Mouse (Mus musculus): Measurements from ENCODE around the gene Wnt1. TPM values are rescaled to one million over a fixed set of nuclear protein-coding genes. Genes with fewer than 3 reads are reported as not detected.
"Not testable (repeated sequence)": the region's sequence is repeated elsewhere in the genome, so short reads cannot be mapped to it uniquely, and the experiment has no call there.

Wnt1 gene
- total RNA-seq, 2 experiments from 2014 or later: not detected

- peak; percentile 92 to 93 for DNase-seq (ENCODE audit: low spot score in 2 of 2)
Observed at GRCm38 (mm10) chr15:98804054-98804453, 14.4 kb downstream of the Wnt1 start.

GRCm38 (mm10) chr15:98805324-98806040 lies 15.8 kb downstream of the Wnt1 start:
- DNase-seq (ENCODE audit: low spot score in 2 of 2): peak; percentile 80 to 84

DNA sequence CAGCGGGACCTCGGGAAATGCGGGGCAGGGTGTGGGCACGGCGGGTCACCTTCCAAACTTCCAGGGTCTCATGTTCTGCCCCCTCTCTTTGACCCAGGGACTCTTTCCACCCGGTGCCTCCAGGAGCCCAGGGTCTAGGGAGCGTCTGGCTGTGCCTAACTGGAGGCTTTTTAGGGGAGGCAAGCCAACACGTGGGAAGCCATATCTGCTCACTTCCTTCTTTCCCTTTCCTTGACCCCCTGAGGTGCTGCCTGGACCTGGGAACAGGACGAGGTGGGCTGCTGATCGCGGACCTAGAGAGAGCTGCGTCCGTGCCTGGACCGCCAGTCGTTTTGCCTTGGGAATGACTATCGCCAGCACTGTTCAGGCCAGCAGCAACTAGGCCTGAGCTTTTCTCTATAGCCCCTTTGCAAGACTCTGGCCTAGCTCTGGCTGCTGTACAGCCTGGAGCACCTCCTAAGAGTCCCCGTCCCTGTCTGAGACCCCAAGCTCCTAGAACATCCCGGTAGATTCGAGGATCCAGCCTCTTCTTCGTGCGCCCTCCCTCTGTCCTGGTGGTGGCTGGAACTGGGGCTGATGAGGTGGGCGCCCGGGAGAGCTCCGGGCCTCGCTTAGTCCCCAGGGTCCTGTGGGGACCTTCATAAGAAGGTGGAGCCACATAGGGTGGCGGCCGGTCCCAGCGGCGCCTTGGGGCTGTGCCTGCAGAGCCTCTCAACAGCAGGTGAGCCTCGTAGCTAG lies 16.6 kb downstream of the Wnt1 start:
- no peak for DNase-seq (ENCODE audit: low spot score in 2 of 2)

- DNase-seq (ENCODE audit: low spot score in 2 of 2): no peak
Observed at GRCm38 (mm10) chr15:98806809-98807770, 17.4 kb downstream of the Wnt1 start.

GRCm38 (mm10) chr15:98807895-98808650 lies 18.4 kb downstream of the Wnt1 start:
- DNase-seq (ENCODE audit: low spot score in 2 of 2): peak; percentile 78 to 86

DNA sequence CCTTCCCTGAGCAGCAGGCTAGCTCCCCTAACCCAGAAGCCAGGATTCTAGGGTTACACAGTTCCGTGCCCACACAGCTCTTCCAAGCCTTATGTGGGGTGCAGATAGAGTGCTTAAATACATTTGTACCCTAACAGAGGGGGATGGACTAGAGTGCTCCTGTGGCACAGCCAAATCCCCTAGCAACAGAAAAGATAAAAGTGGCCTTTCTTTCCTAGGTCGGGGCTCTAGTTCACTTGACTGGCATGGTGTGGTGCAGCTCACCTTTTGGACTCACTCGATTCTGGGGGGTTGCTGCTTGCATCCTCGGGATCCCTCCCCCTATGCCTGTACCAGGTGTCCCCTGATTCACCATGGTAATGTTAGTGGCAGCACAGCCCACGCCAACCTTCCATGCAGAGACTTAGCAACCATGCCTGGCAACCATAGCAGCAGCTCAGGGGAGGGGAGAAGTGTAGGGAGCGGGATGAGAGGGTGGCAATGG lies 19.0 kb downstream of the Wnt1 start:
- peak; percentile 74 to 88 for DNase-seq (ENCODE audit: low spot score in 2 of 2)

GRCm38 (mm10) chr15:98809390-98809789 lies 19.7 kb downstream of the Wnt1 start, which contains the start of gene Ddn:
Ddn (minus strand) TSS chr15:98809490.
- DNase-seq (ENCODE audit: low spot score in 2 of 2): no peak

GRCm38 (mm10) chr15:98810212-98810611 lies 20.6 kb downstream of the Wnt1 start:
- not testable (repeated sequence) for DNase-seq (ENCODE audit: low spot score in 2 of 2)

DNA sequence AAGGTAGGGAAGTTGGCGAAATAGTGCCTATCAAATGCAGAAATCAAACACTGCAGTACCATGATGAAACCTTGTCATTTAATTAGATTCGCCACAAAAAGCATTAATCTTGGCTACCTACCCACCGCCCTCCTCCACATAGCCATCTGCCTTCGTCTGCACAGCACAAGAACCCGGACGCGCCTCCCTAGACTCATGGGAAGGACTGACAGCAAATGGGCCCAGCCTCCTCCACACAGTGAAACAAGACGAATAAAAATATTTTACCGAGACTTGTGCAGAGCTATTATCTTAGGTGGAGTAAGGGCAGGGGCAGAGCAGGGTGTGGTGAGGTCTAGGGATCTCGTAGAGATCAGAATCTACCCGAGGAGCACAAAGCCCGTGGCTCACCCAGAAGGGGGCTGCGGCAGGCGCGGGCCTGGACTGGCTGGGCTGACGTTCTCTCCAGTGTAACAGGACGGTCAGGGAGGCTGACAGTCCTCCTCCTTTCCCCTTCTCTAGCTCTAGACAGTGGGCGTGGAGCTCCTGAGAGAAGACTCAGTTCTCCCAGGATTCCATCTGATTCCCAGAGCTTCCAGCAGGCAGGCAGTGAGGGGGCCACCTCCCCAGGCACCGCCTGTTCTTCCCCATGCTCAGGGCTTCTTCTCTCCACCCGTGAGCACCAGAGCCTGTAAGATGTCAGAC lies 23.2 kb downstream of the Wnt1 start:
- peak; percentile 67 to 82 for DNase-seq (ENCODE audit: low spot score in 2 of 2)

DNA sequence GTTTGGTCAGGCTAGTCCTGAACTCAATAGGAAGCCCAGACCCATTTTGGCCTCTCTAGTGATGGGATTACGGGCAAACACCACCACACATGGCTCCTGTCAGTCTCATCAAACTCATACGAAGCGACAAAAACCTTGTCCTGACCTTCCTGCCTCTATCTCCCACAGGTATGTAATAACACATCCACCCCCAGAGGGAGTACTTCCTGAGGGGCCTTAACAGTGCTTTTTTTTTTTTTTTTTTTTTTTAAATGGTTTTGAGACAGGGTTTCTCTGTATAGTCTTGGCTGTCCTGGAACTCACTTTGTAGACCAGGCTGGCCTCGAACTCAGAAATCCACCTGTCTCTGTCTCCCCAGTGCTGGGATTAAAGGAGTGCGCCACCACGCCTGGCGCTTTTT lies 28.5 kb downstream of the Wnt1 start:
- no peak for DNase-seq (ENCODE audit: low spot score in 2 of 2)

GRCm38 (mm10) chr15:98820937-98821336 lies 31.3 kb downstream of the Wnt1 start:
- DNase-seq (ENCODE audit: low spot score in 2 of 2): peak in 1 of 2 experiments; percentile 28

GRCm38 (mm10) chr15:98821403-98821802 lies 31.7 kb downstream of the Wnt1 start:
- DNase-seq (ENCODE audit: low spot score in 2 of 2): no peak

DNA sequence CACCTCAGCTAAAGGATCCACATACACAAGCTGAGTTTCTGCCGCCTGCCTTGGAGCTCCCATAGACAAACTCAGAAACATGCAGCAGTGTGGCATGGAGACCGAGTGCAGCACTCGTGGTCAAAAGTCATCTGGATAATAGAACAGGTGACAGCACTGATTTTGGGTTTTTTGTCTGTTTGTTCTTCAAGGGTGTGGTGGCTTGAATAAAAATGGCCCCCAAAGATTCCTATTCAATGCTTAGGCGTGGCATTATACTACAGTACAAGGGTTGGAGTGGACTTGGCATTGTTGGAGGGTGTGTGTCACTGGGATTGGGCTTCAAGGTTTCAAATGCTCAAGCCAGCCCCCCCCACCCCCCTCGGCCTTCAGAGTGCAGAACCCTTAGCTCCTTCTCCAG lies 32.5 kb downstream of the Wnt1 start:
- no peak for DNase-seq (ENCODE audit: low spot score in 2 of 2)

DNA sequence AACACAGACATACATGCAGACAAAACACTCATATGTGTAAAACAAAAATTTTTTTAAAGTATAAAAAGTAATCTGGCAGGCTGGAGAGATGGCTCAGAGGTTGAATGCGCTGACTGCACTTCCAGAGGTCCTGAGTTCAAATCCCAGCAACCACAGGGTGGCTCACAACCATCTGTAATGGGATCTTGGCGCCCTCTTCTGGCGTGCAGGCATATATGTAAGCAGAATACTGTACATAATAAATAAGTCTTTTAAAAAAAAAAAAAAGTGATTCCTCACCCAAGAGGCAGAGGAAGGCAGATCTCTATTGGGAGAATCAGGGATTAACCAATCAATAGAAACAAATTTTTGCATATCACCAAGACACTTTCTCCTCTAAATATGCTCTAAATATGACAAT lies 33.8 kb downstream of the Wnt1 start:
- DNase-seq (ENCODE audit: low spot score in 2 of 2): no peak

GRCm38 (mm10) chr15:98827611-98828011 lies 38.0 kb downstream of the Wnt1 start:
- DNase-seq (ENCODE audit: low spot score in 2 of 2): no peak

DNA sequence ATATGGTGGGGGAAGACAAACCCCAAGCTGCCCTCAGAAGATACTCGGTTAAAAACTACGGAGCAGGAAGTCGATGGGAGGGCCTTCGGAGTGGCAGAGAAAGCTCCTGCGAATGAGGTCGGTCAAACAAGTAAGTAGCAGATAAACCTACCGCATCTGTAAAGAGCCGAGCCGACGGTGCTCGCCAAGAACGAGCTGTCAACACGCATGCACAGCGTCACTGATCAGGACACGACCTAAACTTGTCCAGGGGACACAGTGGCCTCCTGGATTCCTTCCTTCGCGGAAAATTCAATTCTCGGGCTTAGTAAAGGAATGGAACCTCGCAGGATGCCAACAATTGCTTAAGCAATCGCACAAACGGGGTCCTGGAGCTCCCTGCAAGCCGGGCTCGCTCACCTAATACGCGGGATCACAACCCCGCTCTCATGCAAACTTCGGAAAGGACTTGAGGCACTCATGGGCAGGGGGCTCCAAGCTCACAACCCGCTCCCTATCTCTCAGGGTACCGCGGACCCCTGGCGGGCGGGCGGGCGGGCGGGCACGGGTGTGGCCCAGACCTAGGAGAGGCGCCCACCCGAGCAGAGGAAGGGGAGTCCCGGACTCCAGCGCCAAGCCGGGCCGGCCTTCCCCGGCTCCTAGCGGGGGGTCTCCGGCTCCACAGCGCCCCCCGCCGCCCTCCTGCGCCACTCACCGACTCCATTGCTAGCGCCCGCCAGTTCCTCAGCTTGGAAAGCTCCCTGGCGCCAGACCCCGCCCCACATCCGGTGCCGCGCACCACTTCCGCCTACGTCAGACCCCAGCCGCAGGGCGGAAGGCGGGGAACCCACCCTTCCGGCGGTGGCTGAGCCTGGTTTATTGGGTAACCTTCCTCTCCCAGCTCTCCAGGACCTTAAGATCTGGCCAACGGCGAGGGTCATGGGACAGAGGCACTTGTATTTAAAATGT lies 41.4 kb downstream of the Wnt1 start, which contains the start of gene Prkag1:
Gene Prkag1 (minus strand): TSS at position 786 of the 948 bp plus-strand sequence.
- DNase-seq (ENCODE audit: low spot score in 2 of 2): peak; percentile 93 to 95

GRCm38 (mm10) chr15:98831684-98832035 lies 42.0 kb downstream of the Wnt1 start:
- DNase-seq (ENCODE audit: low spot score in 2 of 2): no peak

- no peak for DNase-seq (ENCODE audit: low spot score in 2 of 2)
Observed at GRCm38 (mm10) chr15:98832161-98833058, 42.8 kb downstream of the Wnt1 start.
